Mouse (Mus musculus): ENCODE measurements around the gene Prcc.

- TF ChIP-seq POLR2A (IDR thresholded peaks at IDR 0.05; ENCODE audit: extremely low read depth, insufficient read depth, low read length): no peak
- TF ChIP-seq CTCF (IDR thresholded peaks at IDR 0.05; ENCODE audit: low read depth, low read length): no peak
Measured at GRCm38 (mm10) chr3:87924996-87925395, 39.6 kb upstream of the Prcc start.

Measured in liver, adult 2 months (tissue).